Mouse (Mus musculus): ENCODE results near the gene Plxnc1. TPM values are rescaled to one million over a fixed set of nuclear protein-coding genes. Genes with fewer than 3 reads are reported as not detected.

The Plxnc1 gene
- polyA plus RNA-seq, 1 experiment from 2014 or later, result 1.9 TPM

- CTCF ChIA-PET, result interaction anchor here (0.8 to 1.8 kb wide), 2 partner anchors 9 to 15 kb away, joined by 3 to 7 read pairs; no protein-coding TSS in a partner anchor
- in situ Hi-C loops (cut with MboI; ENCODE audit: low pct_unique_long_range_greater_than_20kb), result loop anchor here (25.0 kb wide), 1 partner anchor 911 kb away; no protein-coding TSS in a partner anchor
- DNase-seq (ENCODE audit: low read depth, low spot score) (no peak), ATAC-seq (no peak)
- TF ChIP-seq CTCF (IDR thresholded peaks at IDR 0.05), result peak; percentile 40
- H3K27me3 ChIP-seq, result peaks cover 7% of the 10 kb centered on the region
- POLR2A ChIA-PET, result no interaction called here
These were observed 31.7 kb upstream of the Plxnc1 start for GRCm38 (mm10) chr10:94976329-94976728.

- TF ChIP-seq CTCF (IDR thresholded peaks at IDR 0.05), result no peak
- ChIA-PET POLR2A (no interaction called here), CTCF (no interaction called here)
- H3K27me3 ChIP-seq, result peaks cover 7% of the 10 kb centered on the region
- DNase-seq (ENCODE audit: low read depth, low spot score) (no peak), ATAC-seq (no peak)
- in situ Hi-C loops (cut with MboI; ENCODE audit: low pct_unique_long_range_greater_than_20kb), result loop anchor here (25.0 kb wide), 1 partner anchor 912 kb away; no protein-coding TSS in a partner anchor
These were observed 30.5 kb upstream of the Plxnc1 start for GRCm38 (mm10) chr10:94975099-94975496.

DNA sequence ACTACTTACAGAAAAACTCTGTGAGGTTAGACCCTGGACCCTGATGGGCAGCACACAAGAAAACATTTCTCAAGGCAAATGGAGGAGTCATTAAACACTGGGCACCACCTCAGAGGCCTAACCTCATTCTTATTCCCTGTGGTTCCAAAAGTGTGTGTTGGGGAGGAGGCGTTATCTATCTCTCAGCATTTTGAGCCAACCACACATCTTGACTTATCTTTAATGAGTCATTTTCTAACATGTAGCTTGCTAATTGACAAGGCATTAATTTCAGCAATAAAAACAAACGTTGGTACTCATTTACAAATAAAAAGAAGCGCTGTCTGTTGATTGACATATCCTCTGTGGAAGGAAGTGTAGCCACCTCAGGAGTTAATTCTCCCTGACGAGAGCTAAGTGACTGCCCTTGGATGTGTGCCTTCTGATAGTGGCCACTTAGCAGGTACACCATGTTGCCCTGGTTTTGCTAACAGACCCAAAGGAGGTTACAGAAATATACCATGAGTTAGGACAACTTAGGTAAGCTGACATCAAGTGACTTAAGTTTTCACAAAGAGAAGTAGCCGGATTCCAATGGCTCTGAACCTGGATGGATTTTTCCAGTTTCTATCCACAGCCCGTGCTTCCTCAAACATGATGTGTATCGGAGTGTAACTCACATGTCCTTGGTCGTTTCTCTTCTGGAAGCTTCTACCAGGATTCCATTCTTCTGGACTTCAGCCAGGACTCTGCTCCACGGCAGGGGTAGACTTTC lies 29.9 kb upstream of the Plxnc1 start:
- ChIA-PET POLR2A (no interaction called here), CTCF (no interaction called here)
- peaks cover 7% of the 10 kb centered on the region for H3K27me3 ChIP-seq
- in situ Hi-C loops (cut with MboI; ENCODE audit: low pct_unique_long_range_greater_than_20kb), result loop anchor here (25.0 kb wide), 1 partner anchor 913 kb away; no protein-coding TSS in a partner anchor
- no peak for ATAC-seq
- TF ChIP-seq CTCF (IDR thresholded peaks at IDR 0.05), result no peak
- no peak for DNase-seq (ENCODE audit: low read depth, low spot score)

DNA sequence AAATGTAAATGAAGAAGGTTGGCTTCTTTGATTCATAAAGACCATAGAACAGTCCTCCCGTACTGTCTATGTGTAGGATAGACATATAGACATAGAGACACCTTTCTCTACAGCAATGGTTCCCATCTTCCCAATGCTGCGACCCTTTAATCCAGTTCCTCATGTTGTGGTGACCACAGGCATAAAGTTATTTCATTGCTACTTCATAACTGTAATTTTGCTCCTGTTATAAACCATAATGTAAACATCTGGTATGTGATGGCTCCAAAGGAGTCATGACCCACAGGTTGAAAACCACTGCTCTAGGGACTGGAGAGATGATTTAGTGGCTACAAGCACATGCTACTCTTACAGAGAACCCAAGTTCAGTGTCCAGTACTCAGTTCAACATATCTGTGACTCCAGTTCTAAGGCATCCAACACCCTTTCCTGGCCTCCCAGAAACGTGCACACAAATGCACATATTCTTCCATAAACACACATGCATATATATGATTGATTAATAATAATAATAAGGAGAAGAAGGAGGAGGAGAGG lies 27.1 kb upstream of the Plxnc1 start:
- TF ChIP-seq CTCF (IDR thresholded peaks at IDR 0.05), result no peak
- ATAC-seq, result no peak
- in situ Hi-C loops (cut with MboI; ENCODE audit: low pct_unique_long_range_greater_than_20kb), result no loop called here
- POLR2A ChIA-PET, result no interaction called here
- CTCF ChIA-PET, result no interaction called here
- no peak for DNase-seq (ENCODE audit: low read depth, low spot score)
- peaks cover 7% of the 10 kb centered on the region for H3K27me3 ChIP-seq

- DNase-seq (ENCODE audit: low read depth, low spot score) (no peak), ATAC-seq (no peak)
- in situ Hi-C loops (cut with MboI; ENCODE audit: low pct_unique_long_range_greater_than_20kb), result no loop called here
- no peak for TF ChIP-seq CTCF (IDR thresholded peaks at IDR 0.05)
- ChIA-PET POLR2A (no interaction called here), CTCF (interaction anchor here (1.1 kb wide), 1 partner anchor 14 kb away, joined by 3 read pairs; no protein-coding TSS in a partner anchor)
- H3K27me3 ChIP-seq, result peaks cover 4% of the 10 kb centered on the region
These were observed 25.6 kb upstream of the Plxnc1 start for GRCm38 (mm10) chr10:94970221-94970620.

GRCm38 (mm10) chr10:94967468-94967867 lies 22.8 kb upstream of the Plxnc1 start:
- ATAC-seq (no peak), DNase-seq (ENCODE audit: low read depth, low spot score) (no peak)
- TF ChIP-seq CTCF (IDR thresholded peaks at IDR 0.05), result no peak
- ChIA-PET POLR2A (interaction anchor here (0.7 kb wide), 1 partner anchor 181 kb away, joined by 3 read pairs; no protein-coding TSS in a partner anchor), CTCF (interaction anchor here (0.6 to 1.3 kb wide), 3 partner anchors 9 to 530 kb away, joined by 3 read pairs; no protein-coding TSS in a partner anchor)
- H3K27me3 ChIP-seq, result peaks cover 2% of the 10 kb centered on the region
- in situ Hi-C loops (cut with MboI; ENCODE audit: low pct_unique_long_range_greater_than_20kb), result loop anchor here (10.0 kb wide), 1 partner anchor 553 kb away; no protein-coding TSS in a partner anchor

DNA sequence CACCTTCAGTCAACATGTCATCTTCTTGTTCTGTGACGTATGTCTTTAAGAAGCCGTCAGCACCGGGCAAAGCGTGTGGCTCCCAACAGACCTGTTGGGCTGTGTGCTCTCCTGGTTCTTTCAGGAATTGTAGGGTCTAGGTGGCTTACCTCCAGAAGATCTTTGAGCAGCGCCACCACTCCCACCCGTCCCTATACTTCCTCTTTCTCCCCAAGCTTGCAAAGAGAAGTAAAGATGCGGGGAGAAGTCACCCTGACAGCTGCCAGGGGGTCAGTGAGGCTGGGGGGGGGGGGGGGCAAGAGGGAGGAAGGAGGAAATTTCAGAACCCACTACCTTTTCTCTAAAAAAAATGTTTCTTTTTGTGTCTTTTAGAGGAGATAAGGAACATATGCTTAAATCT lies 22.2 kb upstream of the Plxnc1 start:
- no peak for DNase-seq (ENCODE audit: low read depth, low spot score)
- no peaks in the 10 kb centered on the region for H3K27me3 ChIP-seq
- ChIA-PET CTCF (interaction anchor here (0.9 to 1.3 kb wide), 2 partner anchors 10 to 11 kb away, joined by 3 read pairs; no protein-coding TSS in a partner anchor), POLR2A (no interaction called here)
- in situ Hi-C loops (cut with MboI; ENCODE audit: low pct_unique_long_range_greater_than_20kb), result loop anchor here (10.0 kb wide), 1 partner anchor 552 kb away; no protein-coding TSS in a partner anchor
- no peak for ATAC-seq
- TF ChIP-seq CTCF (IDR thresholded peaks at IDR 0.05), result no peak

DNA sequence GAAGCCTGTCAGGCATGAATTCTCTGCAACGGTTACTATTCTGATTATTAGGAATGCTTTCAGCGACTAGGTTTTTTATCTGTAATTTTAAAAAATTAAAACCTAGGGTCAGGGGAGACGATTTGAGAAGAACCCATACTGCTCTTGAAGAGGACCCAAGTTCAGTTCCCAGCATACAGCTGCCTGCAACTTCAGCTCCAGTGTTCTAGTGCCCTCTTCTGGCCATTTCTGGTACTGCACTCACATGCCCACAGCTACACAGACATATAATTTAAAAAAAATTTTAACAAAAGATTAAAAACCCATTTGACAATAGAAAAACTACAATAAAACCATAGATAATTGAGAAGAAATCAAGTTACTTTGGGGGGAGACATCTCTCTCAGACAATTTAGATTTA lies 20.5 kb upstream of the Plxnc1 start:
- H3K27me3 ChIP-seq, result no peaks in the 10 kb centered on the region
- CTCF ChIA-PET, result interaction anchor here (0.6 to 1.3 kb wide), 2 partner anchors 10 to 767 kb away, joined by 3 to 4 read pairs; no protein-coding TSS in a partner anchor
- ATAC-seq, result no peak
- peak; percentile 52 for TF ChIP-seq CTCF (IDR thresholded peaks at IDR 0.05)
- in situ Hi-C loops (cut with MboI; ENCODE audit: low pct_unique_long_range_greater_than_20kb), result loop anchor here (10.0 kb wide), 1 partner anchor 550 kb away; no protein-coding TSS in a partner anchor
- no peak for DNase-seq (ENCODE audit: low read depth, low spot score)
- POLR2A ChIA-PET, result no interaction called here

- H3K27me3 ChIP-seq, result peaks cover 14% of the 10 kb centered on the region
- POLR2A ChIA-PET, result interaction anchor here (0.6 kb wide), 1 partner anchor 160 kb away, joined by 3 read pairs; no protein-coding TSS in a partner anchor
- CTCF ChIA-PET, result no interaction called here
- DNase-seq (ENCODE audit: low read depth, low spot score) (no peak), ATAC-seq (no peak)
- in situ Hi-C loops (cut with MboI; ENCODE audit: low pct_unique_long_range_greater_than_20kb), result loop anchor here (5.0 to 10.0 kb wide), 2 partner anchors 340 to 547 kb away; no protein-coding TSS in a partner anchor
- TF ChIP-seq CTCF (IDR thresholded peaks at IDR 0.05), result no peak
These were observed 17.4 kb upstream of the Plxnc1 start for GRCm38 (mm10) chr10:94962005-94962404.

GRCm38 (mm10) chr10:94961283-94961682 lies 16.6 kb upstream of the Plxnc1 start:
- peaks cover 14% of the 10 kb centered on the region for H3K27me3 ChIP-seq
- ChIA-PET CTCF (no interaction called here), POLR2A (no interaction called here)
- in situ Hi-C loops (cut with MboI; ENCODE audit: low pct_unique_long_range_greater_than_20kb), result loop anchor here (5.0 to 10.0 kb wide), 2 partner anchors 339 to 546 kb away; no protein-coding TSS in a partner anchor
- no peak for TF ChIP-seq CTCF (IDR thresholded peaks at IDR 0.05)
- ATAC-seq, result no peak
- no peak for DNase-seq (ENCODE audit: low read depth, low spot score)

GRCm38 (mm10) chr10:94958311-94958710 lies 13.7 kb upstream of the Plxnc1 start:
- POLR2A ChIA-PET, result no interaction called here
- in situ Hi-C loops (cut with MboI; ENCODE audit: low pct_unique_long_range_greater_than_20kb), result no loop called here
- CTCF ChIA-PET, result interaction anchor here (0.9 to 1.5 kb wide), 5 partner anchors 10 to 335 kb away, joined by 3 to 5 read pairs (median 3); no protein-coding TSS in a partner anchor
- no peak for DNase-seq (ENCODE audit: low read depth, low spot score)
- no peak for ATAC-seq
- peaks cover 14% of the 10 kb centered on the region for H3K27me3 ChIP-seq
- TF ChIP-seq CTCF (IDR thresholded peaks at IDR 0.05), result peak; percentile 90
